Mouse (Mus musculus): ENCODE results near the gene Fermt1. TPM values are rescaled to one million over a fixed set of nuclear protein-coding genes. Genes with fewer than 3 reads are reported as not detected.

The Fermt1 gene
- polyA plus RNA-seq, 1 experiment from 2014 or later = not detected

- Histone ChIP-seq H3K4me1 (no peaks in the 10 kb centered on the region), H3K9me3 (no peaks in the 10 kb centered on the region), H3K36me3 (no peaks in the 10 kb centered on the region), H3K27me3 (0 out of 2 replicates have a peak, but pooled peaks cover 2% of the 10 kb centered on the region), H3K4me3 (no peak overlapping the region), H3K9ac (replicated peaks) (no peak overlapping the region), H3K4me2 (replicated peaks) (no peak overlapping the region), H3K27ac (replicated peaks) (no peak overlapping the region)
- ATAC-seq (replicated peaks) = no peak
- 60% methylated on average over 2 of the region's 2 CpGs for WGBS
These were observed 40.7 kb downstream of the Fermt1 start for GRCm38 (mm10) chr2:132904961-132905360.

- WGBS = 32% methylated on average over 3 of the region's 3 CpGs
These were observed 42.2 kb downstream of the Fermt1 start for GRCm38 (mm10) chr2:132903498-132903897.

GRCm38 (mm10) chr2:132902056-132902455, 43.6 kb downstream of the Fermt1 start:
- ATAC-seq (replicated peaks) = no peak

More at GRCm38 (mm10) chr2:132903498-132903897, 42.2 kb downstream of the Fermt1 start:
- Histone ChIP-seq H3K4me3 (no peak overlapping the region), H3K4me1 (no peaks in the 10 kb centered on the region), H3K9ac (replicated peaks) (no peak overlapping the region), H3K27me3 (0 out of 2 replicates have a peak, but pooled peaks cover 2% of the 10 kb centered on the region), H3K27ac (replicated peaks) (no peak overlapping the region), H3K9me3 (no peaks in the 10 kb centered on the region), H3K36me3 (no peaks in the 10 kb centered on the region), H3K4me2 (replicated peaks) (no peak overlapping the region)
- peak; percentile 53 for ATAC-seq (replicated peaks)

GRCm38 (mm10) chr2:132901636-132902035, 44.1 kb downstream of the Fermt1 start:
- WGBS = 69% methylated on average over 4 of the region's 4 CpGs
- no peaks in the 10 kb centered on the region for H3K4me1 ChIP-seq
- no peak overlapping the region for H3K27ac ChIP-seq (replicated peaks)
- H3K9ac ChIP-seq (replicated peaks) = no peak overlapping the region
- no peaks in the 10 kb centered on the region for H3K36me3 ChIP-seq
- no peak overlapping the region for H3K4me3 ChIP-seq
- ATAC-seq (replicated peaks) = no peak
- H3K4me2 ChIP-seq (replicated peaks) = no peak overlapping the region
- H3K27me3 ChIP-seq = no peaks in the 10 kb centered on the region
- H3K9me3 ChIP-seq = no peaks in the 10 kb centered on the region

More at GRCm38 (mm10) chr2:132902056-132902455, 43.6 kb downstream of the Fermt1 start:
- no peak overlapping the region for H3K4me2 ChIP-seq (replicated peaks)
- no peaks in the 10 kb centered on the region for H3K9me3 ChIP-seq
- WGBS = 87% methylated on average over 3 of the region's 4 CpGs
- H3K27me3 ChIP-seq = no peaks in the 10 kb centered on the region
- H3K4me3 ChIP-seq = no peak overlapping the region
- no peaks in the 10 kb centered on the region for H3K36me3 ChIP-seq
- H3K9ac ChIP-seq (replicated peaks) = no peak overlapping the region
- H3K27ac ChIP-seq (replicated peaks) = no peak overlapping the region
- no peaks in the 10 kb centered on the region for H3K4me1 ChIP-seq

- H3K27ac ChIP-seq (replicated peaks) = no peak overlapping the region
These were observed 45.1 kb downstream of the Fermt1 start for GRCm38 (mm10) chr2:132900596-132900995.

GRCm38 (mm10) chr2:132898211-132898610, 47.5 kb downstream of the Fermt1 start:
- Histone ChIP-seq H3K36me3 (no peaks in the 10 kb centered on the region), H3K4me1 (no peaks in the 10 kb centered on the region), H3K9ac (replicated peaks) (no peak overlapping the region), H3K27me3 (no peaks in the 10 kb centered on the region), H3K27ac (replicated peaks) (no peak overlapping the region), H3K4me2 (replicated peaks) (no peak overlapping the region), H3K9me3 (no peaks in the 10 kb centered on the region), H3K4me3 (no peak overlapping the region)
- WGBS = 71% methylated on average over 1 of the region's 1 CpGs
- no peak for ATAC-seq (replicated peaks)

More at GRCm38 (mm10) chr2:132900596-132900995, 45.1 kb downstream of the Fermt1 start:
- no peak overlapping the region for H3K4me3 ChIP-seq
- 89% methylated on average over 1 of the region's 1 CpGs for WGBS
- no peak overlapping the region for H3K4me2 ChIP-seq (replicated peaks)
- no peak for ATAC-seq (replicated peaks)
- H3K9me3 ChIP-seq = no peaks in the 10 kb centered on the region
- H3K27me3 ChIP-seq = no peaks in the 10 kb centered on the region
- no peaks in the 10 kb centered on the region for H3K4me1 ChIP-seq
- H3K36me3 ChIP-seq = no peaks in the 10 kb centered on the region
- H3K9ac ChIP-seq (replicated peaks) = no peak overlapping the region

GRCm38 (mm10) chr2:132893826-132894225, 51.9 kb downstream of the Fermt1 start:
- ATAC-seq (replicated peaks) = no peak
- Histone ChIP-seq H3K4me2 (replicated peaks) (no peak overlapping the region), H3K9ac (replicated peaks) (no peak overlapping the region), H3K9me3 (no peaks in the 10 kb centered on the region), H3K36me3 (no peaks in the 10 kb centered on the region), H3K27me3 (no peaks in the 10 kb centered on the region), H3K4me3 (no peak overlapping the region), H3K4me1 (no peaks in the 10 kb centered on the region), H3K27ac (replicated peaks) (no peak overlapping the region)
- WGBS = 77% methylated on average over 5 of the region's 5 CpGs

- Histone ChIP-seq H3K9ac (replicated peaks) (no peak overlapping the region), H3K27ac (replicated peaks) (no peak overlapping the region), H3K9me3 (no peaks in the 10 kb centered on the region), H3K4me1 (no peaks in the 10 kb centered on the region), H3K27me3 (peaks cover 15% of the 10 kb centered on the region; the same call in 1 of the 2 replicates), H3K4me3 (no peak overlapping the region), H3K36me3 (no peaks in the 10 kb centered on the region), H3K4me2 (replicated peaks) (no peak overlapping the region)
- no peak for ATAC-seq (replicated peaks)
- 94% methylated on average over 7 of the region's 7 CpGs for WGBS
These were observed 60.4 kb downstream of the Fermt1 start for GRCm38 (mm10) chr2:132885312-132885711.

GRCm38 (mm10) chr2:132884303-132884967, 61.3 kb downstream of the Fermt1 start:
- Histone ChIP-seq H3K4me2 (replicated peaks) (no peak overlapping the region), H3K27me3 (peaks cover 17% of the 10 kb centered on the region; the same call in 1 of the 2 replicates), H3K27ac (replicated peaks) (no peak overlapping the region), H3K9ac (replicated peaks) (no peak overlapping the region), H3K4me3 (no peak overlapping the region), H3K36me3 (no peaks in the 10 kb centered on the region), H3K9me3 (no peaks in the 10 kb centered on the region), H3K4me1 (peaks cover 4% of the 10 kb centered on the region; the same call in 1 of the 2 replicates)
- ATAC-seq (replicated peaks) = no peak
- 82% methylated on average over 8 of the region's 8 CpGs for WGBS

- Histone ChIP-seq H3K36me3 (no peaks in the 10 kb centered on the region), H3K4me2 (replicated peaks) (peak within 1 kb of the TSS; percentile 98), H3K9ac (replicated peaks) (no peak within 1 kb of the TSS), H3K27me3 (peaks cover 36% of the 10 kb centered on the region), H3K27ac (replicated peaks) (no peak within 1 kb of the TSS), H3K4me1 (peaks cover 11% of the 10 kb centered on the region), H3K9me3 (no peaks in the 10 kb centered on the region), H3K4me3 (peak within 1 kb of the TSS; percentile 54)
- ATAC-seq (replicated peaks) = no peak
- WGBS = 9% methylated on average over 12 of the region's 12 CpGs
These were observed 64.7 kb downstream of the Fermt1 start, which contains the start of gene Lrrn4 for GRCm38 (mm10) chr2:132880844-132881645. Gene Lrrn4, minus strand, starts transcription at chr2:132880891.

GRCm38 (mm10) chr2:132879261-132880044, 66.3 kb downstream of the Fermt1 start:
- peaks cover 36% of the 10 kb centered on the region for H3K27me3 ChIP-seq
- peak overlapping the region; percentile 54 for H3K4me3 ChIP-seq
- no peak overlapping the region for H3K27ac ChIP-seq (replicated peaks)
- peak overlapping the region; percentile 98 for H3K4me2 ChIP-seq (replicated peaks)
- no peaks in the 10 kb centered on the region for H3K36me3 ChIP-seq
- no peaks in the 10 kb centered on the region for H3K9me3 ChIP-seq
- WGBS = under 1% methylated on average over 58 of the region's 58 CpGs
- H3K4me1 ChIP-seq = peaks cover 11% of the 10 kb centered on the region
- H3K9ac ChIP-seq (replicated peaks) = peak overlapping the region; percentile 44
- ATAC-seq (replicated peaks) = peak; percentile 91

Measured in forebrain, embryonic 15.5 days (tissue).